Mouse (Mus musculus): ENCODE measurements around the gene Tex28.
"Not testable (repeated sequence)": the region's sequence is repeated elsewhere in the genome, so short reads cannot be mapped to it uniquely, and the experiment has no call there.

Gene Tex28

DNA sequence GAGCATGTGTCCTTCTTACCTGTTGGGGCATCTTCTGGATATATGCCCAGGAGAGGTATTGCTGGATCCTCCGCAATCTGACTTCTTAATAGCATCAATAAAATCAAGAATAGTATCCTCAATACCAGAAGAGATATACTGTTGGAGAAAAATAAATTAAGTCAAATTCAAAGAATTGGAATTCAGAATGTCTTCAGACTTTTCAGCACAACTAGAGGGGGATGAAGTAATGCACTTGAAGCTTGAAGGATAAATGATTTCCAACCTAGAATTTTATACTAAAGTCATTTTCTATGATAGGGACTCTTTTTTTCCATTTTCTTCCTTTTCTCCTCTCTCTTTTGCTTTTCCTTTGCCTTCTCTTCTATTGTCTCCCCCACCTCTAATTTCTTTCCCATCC lies at the start of gene Tex28:
TSS of gene Tex28 (minus strand) at position 101 of the 400 bp plus-strand sequence.
- no peak for DNase-seq (ENCODE audit: low read depth in 2 of 2, low spot score in 2 of 2)

- no peak for DNase-seq (ENCODE audit: low read depth in 2 of 2, low spot score in 2 of 2)
Measured at GRCm38 (mm10) chrX:74203556-74203955, 35.9 kb upstream of the Tex28 start.

DNA sequence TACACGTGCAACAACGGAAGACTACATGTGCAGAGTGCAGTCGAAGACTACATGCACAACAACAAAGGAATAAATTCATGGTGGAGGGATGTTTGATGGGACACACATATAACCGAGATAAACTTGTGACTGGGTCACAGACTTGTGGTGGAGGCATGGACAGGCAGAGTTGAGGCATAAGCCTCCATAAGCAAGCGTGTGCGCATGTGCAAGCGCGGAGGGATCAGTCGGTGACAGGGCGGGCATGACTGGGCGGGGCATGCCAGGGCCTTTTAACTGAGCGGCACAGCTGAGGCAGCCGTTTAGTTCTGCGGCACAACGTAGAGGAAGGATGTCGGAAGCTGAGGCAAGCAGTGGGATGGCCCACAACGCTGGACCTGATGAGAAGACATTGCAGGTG lies 9.3 kb upstream of the Tex28 start, which contains the start of gene Tktl1:
TSS of gene Tktl1 (plus strand) at position 301 of the 400 bp plus-strand sequence.
- DNase-seq (ENCODE audit: low read depth in 2 of 2, low spot score in 2 of 2), result no peak

DNA sequence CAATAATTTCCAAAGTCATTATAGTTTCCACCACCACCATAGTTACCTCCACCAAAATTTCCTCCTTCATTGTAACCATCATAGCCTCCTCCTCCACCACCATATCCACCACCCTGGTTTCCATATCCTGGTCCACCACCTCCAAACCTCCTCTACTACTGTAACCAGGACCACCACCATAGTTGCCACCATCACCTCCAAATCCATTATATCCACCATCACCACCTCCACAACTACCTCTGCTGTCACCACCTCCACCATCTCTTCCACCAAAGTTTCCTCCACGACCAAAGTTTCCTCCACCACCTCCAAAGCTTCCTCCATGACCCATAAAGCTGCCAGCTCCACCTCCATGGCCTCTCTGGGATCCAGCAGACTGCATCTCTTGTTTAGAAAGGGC lies 32.4 kb downstream of the Tex28 start, which contains the start of gene Mecp2:
TSS of gene Mecp2 (minus strand) at position 101 of the 400 bp plus-strand sequence.
- DNase-seq (ENCODE audit: low read depth in 2 of 2, low spot score in 2 of 2), result not testable (repeated sequence)

DNA sequence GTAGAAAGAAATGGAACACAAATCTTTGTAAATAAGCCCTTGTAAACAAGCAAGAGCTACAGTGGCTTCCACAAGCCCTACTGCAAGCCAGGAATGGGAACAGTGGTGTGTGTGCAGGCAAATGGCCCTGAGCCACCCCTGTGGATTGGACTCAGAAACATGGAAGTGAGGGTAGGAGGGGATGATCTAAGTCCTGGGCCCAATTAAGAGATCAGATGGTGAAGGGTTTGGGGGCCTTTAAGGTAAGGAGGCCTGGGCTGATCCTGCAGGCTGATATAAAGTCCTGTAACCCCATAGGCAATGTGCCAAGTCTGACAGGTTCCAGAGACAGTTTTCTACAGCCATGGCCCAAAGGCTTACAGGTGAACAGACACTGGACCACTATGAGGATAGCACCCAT lies 40.5 kb downstream of the Tex28 start, which contains the start of gene Opn1mw:
TSS of gene Opn1mw (plus strand) at position 301 of the 400 bp plus-strand sequence.
- no peak for DNase-seq (ENCODE audit: low read depth in 2 of 2, low spot score in 2 of 2)

GRCm38 (mm10) chrX:74124975-74125374 lies 42.7 kb downstream of the Tex28 start:
- DNase-seq (ENCODE audit: low read depth in 2 of 2, low spot score in 2 of 2), result peak in 1 of 2 experiments; percentile 44

GRCm38 (mm10) chrX:74115511-74115910 lies 52.1 kb downstream of the Tex28 start:
- DNase-seq (ENCODE audit: low read depth in 2 of 2, low spot score in 2 of 2), result peak; percentile 24 to 52

DNA sequence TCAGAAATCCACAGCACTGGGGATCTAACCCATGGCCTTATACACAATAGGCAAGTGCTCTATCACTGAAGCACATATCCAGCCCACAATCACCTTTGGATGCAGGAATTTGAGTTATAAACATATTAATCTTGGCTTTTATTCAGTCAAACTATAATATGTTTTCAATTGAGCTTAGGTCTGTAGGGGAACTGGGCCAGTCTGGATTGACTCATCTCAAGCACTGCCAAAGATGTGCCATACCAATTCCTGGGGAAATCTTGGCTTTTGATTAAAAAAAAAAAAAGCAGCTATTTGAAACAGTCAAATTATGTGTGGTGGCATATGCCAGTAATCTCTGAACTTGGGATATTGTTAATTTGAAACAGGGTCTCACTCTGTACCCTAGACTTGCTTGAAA lies 53.6 kb downstream of the Tex28 start:
- DNase-seq (ENCODE audit: low read depth in 2 of 2, low spot score in 2 of 2), result no peak

DNA sequence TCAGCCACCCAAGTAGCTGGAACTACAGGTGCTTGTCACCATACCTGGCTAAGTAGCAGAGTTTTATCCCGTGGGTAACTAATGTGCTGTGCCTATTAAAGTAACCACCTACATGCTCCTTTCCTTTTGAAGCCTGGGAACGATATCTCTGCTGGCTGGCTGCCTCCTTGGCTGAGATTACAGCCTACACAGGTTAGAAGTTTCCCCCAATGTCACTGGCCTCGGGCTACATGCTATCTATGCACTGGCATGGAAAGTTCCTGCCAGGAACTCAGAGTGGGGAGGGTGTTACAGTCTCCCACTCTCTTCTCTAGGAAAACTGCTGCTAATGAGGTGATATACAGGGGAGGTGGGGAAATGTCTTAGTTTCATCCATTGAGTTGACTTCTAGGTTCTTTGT lies 58.9 kb downstream of the Tex28 start:
- DNase-seq (ENCODE audit: low read depth in 2 of 2, low spot score in 2 of 2), result no peak

- no peak for DNase-seq (ENCODE audit: low read depth in 2 of 2, low spot score in 2 of 2)
Measured at GRCm38 (mm10) chrX:74105916-74106315, 61.7 kb downstream of the Tex28 start.

GRCm38 (mm10) chrX:74103457-74104188 lies 64.0 kb downstream of the Tex28 start:
- no peak for DNase-seq (ENCODE audit: low read depth in 2 of 2, low spot score in 2 of 2)

Data from CD8-positive naive resting alpha-beta T cell, adult 2 months (primary cell).